Mouse (Mus musculus) midbrain, postnatal 0 days (tissue): ENCODE measurements around the gene Mrpl27. TPM values are rescaled to one million over a fixed set of nuclear protein-coding genes. Genes with fewer than 3 reads are reported as not detected.

Source experiments
- ATAC-seq: fragments of 200-750 bp; cut with Nextera tagmentation; 2 replicates; pipeline ENCODE4 v1.8.0; 2017; ENCODE audit warnings: moderate number of reproducible peaks, mild to moderate bottlenecking, moderate TSS enrichment, moderate library complexity; ENCODE audit not compliant: low FRiP score
- DNase-seq: peaks from one replicate; pipeline ENCODE4 v3.0.0-alpha.2; 2015; ENCODE audit warnings: low spot score
- H3K27ac ChIP-seq: fragments of 300-500 bp; sonication (generic); 2 replicates; pipeline ENCODE4 v1.5.1; 2014; ENCODE audit warnings: low read depth, mild to moderate bottlenecking, low read length, mixed read lengths
- H3K27me3 ChIP-seq: fragments of 300-500 bp; sonication (generic); 2 replicates; pipeline ENCODE4 v1.6.1; 2014; ENCODE audit warnings: low read length, control low read depth, mixed read lengths; ENCODE audit not compliant: insufficient read depth
- H3K36me3 ChIP-seq: fragments of 300-500 bp; sonication (generic); 2 replicates; pipeline ENCODE4 v1.6.1; 2014; ENCODE audit warnings: low read length, control low read depth, mixed read lengths; ENCODE audit not compliant: insufficient read depth
- H3K4me1 ChIP-seq: fragments of 300-500 bp; sonication (generic); 2 replicates; pipeline ENCODE4 v1.6.1; 2014; ENCODE audit warnings: mild to moderate bottlenecking, control low read depth, antibody characterized with exemption, low read length, mixed read lengths; ENCODE audit not compliant: insufficient read depth
- H3K4me2 ChIP-seq: fragments of 300-500 bp; sonication (generic); 2 replicates; pipeline ENCODE4 v1.6.1; 2014; ENCODE audit warnings: low read depth, mild to moderate bottlenecking, low read length, mixed read lengths; ENCODE audit not compliant: poor library complexity, severe bottlenecking
- H3K4me3 ChIP-seq: fragments of 300-500 bp; sonication (generic); 2 replicates; pipeline ENCODE4 v1.5.1; 2014; ENCODE audit warnings: low read depth, mild to moderate bottlenecking, low read length, moderate library complexity
- H3K9ac ChIP-seq: fragments of 300-500 bp; sonication (generic); replicated peaks from 2 replicates; pipeline ENCODE4 v1.6.1; 2014; ENCODE audit warnings: mild to moderate bottlenecking, low read length, moderate library complexity, mixed read lengths; ENCODE audit not compliant: poor library complexity, severe bottlenecking
- H3K9me3 ChIP-seq: fragments of 300-500 bp; sonication (generic); 2 replicates; pipeline ENCODE4 v1.6.1; 2016; ENCODE audit warnings: low read length, control low read depth
- CTCF ChIP-seq: IDR thresholded peaks from 2 replicates; pipeline ENCODE4 v1.5.1; 2016; ENCODE audit warnings: antibody characterized with exemption, mild to moderate bottlenecking
- WGBS: fragments of 180-500 bp; shearing (Covaris S2); extraction: QIAGEN DNeasy Blood & Tissue Kit; methylation state at CpG from one replicate; pipeline ENCODE4 v1.1.7; 2014; 5-methylcytosine and 5-hydroxymethylcytosine counted together
- polyA plus RNA-seq: library from polyadenylated mRNA; unstranded; fragments of >200 nt; fragmentation: Nextera tagmentation; extraction: Ambion mirVana; gene quantifications from 2 replicates; pipeline ENCODE4 v1.2.1, GENCODE M21; 2015
- total RNA-seq: library from RNA; depleted of rRNA; stranded (reverse); fragments of >200 nt; gene quantifications from 2 replicates; pipeline ENCODE4 v1.2.3, GENCODE M21; 2014

Gene Mrpl27
- total and polyA plus RNA-seq, 2 experiments from 2014 or later, result 49.5 to 169 TPM

DNA sequence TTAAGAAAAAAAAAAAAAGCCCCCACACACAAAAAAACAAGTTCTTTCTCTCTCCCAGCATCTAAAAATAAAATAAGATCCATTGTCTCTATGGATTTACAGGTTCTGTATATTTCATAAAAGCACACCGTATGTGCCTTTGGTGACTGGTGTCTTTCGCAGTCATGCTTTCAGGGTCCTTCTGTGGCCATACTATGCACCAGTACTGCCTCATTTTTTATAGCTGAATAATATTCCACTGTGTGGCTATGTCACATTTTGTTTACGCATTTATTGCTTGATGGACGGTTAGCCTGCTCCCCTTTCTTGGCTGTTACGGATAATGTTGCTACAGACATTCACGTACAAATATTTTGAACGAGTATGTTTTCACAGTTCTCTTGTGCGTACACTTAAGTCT is 594 bp upstream of the Mrpl27 start:
- H3K27me3 ChIP-seq, result no peaks in the 10 kb centered on the region
- no peak overlapping the region for H3K9ac ChIP-seq
- 0 out of 2 replicates have a peak, but pooled peaks cover 2% of the 10 kb centered on the region for H3K4me1 ChIP-seq
- peaks cover 5% of the 10 kb centered on the region for H3K36me3 ChIP-seq
- no peak for ATAC-seq
- H3K4me2 ChIP-seq, result peak overlapping the region; percentile 78
- peak overlapping the region; percentile 60 for H3K4me3 ChIP-seq
- no peak for DNase-seq
- H3K27ac ChIP-seq, result no peak overlapping the region
- TF ChIP-seq CTCF, result no peak
- 49% methylated on average over 8 of the region's 8 CpGs for WGBS
- H3K9me3 ChIP-seq, result no peaks in the 10 kb centered on the region

DNA sequence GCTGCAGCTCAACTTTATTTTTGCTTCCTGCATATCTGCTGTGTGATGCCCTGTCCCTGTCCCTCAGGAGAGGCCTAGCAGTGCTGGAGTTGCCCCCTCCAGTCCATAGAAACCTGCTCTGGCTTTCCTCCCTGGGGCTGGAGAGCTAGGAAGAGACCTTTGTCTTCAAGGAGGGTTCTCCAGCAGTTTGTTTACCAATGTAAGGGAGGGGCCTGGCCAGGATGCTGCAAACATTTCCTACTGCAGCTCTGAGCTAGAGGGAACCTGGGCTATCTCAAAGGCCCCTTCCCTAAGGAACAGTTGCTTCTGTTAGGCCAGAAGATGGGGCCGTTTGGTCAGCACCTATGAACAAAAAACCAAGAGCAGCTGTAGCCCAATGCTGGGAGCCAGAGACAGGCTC is 7.8 kb downstream of the Mrpl27 start:
- Histone ChIP-seq H3K4me3 (no peak overlapping the region), H3K27ac (no peak overlapping the region), H3K4me2 (no peak overlapping the region), H3K27me3 (no peaks in the 10 kb centered on the region), H3K36me3 (peaks cover 40% of the 10 kb centered on the region), H3K9me3 (no peaks in the 10 kb centered on the region), H3K4me1 (no peaks in the 10 kb centered on the region), H3K9ac (no peak overlapping the region)
- 45% methylated on average over 1 of the region's 1 CpGs for WGBS
- ATAC-seq (no peak), DNase-seq (no peak)
- TF ChIP-seq CTCF, result no peak

DNA sequence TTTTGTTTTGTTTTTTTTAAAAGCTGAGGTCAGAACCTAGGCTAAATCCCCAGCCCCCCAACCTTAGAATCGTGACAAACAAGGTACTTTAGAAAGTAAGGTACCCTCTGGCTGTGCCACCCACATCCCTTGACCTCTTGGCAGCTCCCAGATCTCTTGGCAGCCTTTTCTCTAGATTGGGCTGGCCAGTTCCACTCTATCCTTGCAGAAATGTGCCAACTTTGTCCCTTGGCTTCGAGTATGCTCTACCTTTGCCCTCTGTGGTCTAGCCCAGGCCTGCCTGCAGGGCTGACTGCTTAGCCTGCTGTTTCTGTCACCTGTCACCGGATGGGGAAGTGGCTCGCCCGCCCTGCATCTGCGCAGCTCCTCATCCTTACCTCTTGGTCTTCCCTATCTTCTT is 11.7 kb downstream of the Mrpl27 start:
- no peak for TF ChIP-seq CTCF
- no peaks in the 10 kb centered on the region for H3K4me1 ChIP-seq
- no peak overlapping the region for H3K4me3 ChIP-seq
- 88% methylated on average over 6 of the region's 6 CpGs for WGBS
- H3K36me3 ChIP-seq, result peaks cover 60% of the 10 kb centered on the region
- no peak overlapping the region for H3K9ac ChIP-seq
- no peak overlapping the region for H3K4me2 ChIP-seq
- ATAC-seq (no peak), DNase-seq (no peak)
- no peak overlapping the region for H3K27ac ChIP-seq
- no peaks in the 10 kb centered on the region for H3K27me3 ChIP-seq
- H3K9me3 ChIP-seq, result no peaks in the 10 kb centered on the region

GRCm38 (mm10) chr11:94674984-94675383 is 21.4 kb downstream of the Mrpl27 start:
- H3K36me3 ChIP-seq, result peaks cover under 1% of the 10 kb centered on the region
- H3K4me2 ChIP-seq, result no peak overlapping the region
- no peak overlapping the region for H3K27ac ChIP-seq
- peaks cover 15% of the 10 kb centered on the region for H3K4me1 ChIP-seq
- no peaks in the 10 kb centered on the region for H3K9me3 ChIP-seq
- WGBS, result 82% methylated on average over 5 of the region's 5 CpGs
- no peak for ATAC-seq
- 0 out of 2 replicates have a peak overlapping the region, but pooled peaks have one; percentile 15 for H3K9ac ChIP-seq
- no peak overlapping the region for H3K4me3 ChIP-seq
- no peaks in the 10 kb centered on the region for H3K27me3 ChIP-seq
- no peak for TF ChIP-seq CTCF
- no peak for DNase-seq

DNA sequence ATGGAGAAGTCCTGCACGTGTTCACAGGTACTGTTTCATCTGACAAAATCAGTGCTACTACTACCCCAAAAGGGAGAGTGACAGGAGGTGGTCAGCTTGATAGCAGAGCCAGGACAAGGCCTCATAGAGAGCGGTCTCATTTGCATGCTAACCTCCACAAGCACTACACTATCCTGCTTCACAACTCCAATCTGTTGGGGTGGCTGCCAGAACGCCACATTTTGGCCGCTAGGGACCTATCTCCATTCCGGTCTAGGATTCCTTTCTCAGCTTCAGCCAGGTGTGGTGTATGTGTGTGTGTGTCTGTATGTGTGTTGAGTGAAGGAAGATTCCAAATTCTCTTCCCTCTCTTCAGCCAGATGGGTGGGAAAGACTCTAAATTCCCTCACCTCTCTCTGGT is 21.9 kb downstream of the Mrpl27 start:
- Histone ChIP-seq H3K9me3 (no peaks in the 10 kb centered on the region), H3K27me3 (no peaks in the 10 kb centered on the region), H3K36me3 (no peaks in the 10 kb centered on the region), H3K9ac (no peak overlapping the region), H3K4me1 (peaks cover 15% of the 10 kb centered on the region), H3K4me2 (peak overlapping the region; percentile 85; the same call in 1 of the 2 replicates), H3K27ac (no peak overlapping the region), H3K4me3 (no peak overlapping the region)
- ATAC-seq, result no peak
- DNase-seq, result no peak
- 74% methylated on average over 5 of the region's 5 CpGs for WGBS
- no peak for TF ChIP-seq CTCF

- Histone ChIP-seq H3K27ac (no peak overlapping the region), H3K9ac (peak overlapping the region; percentile 91), H3K4me2 (peak overlapping the region; percentile 85), H3K9me3 (no peaks in the 10 kb centered on the region), H3K36me3 (no peaks in the 10 kb centered on the region), H3K4me3 (peak overlapping the region; percentile 95), H3K4me1 (peaks cover 15% of the 10 kb centered on the region), H3K27me3 (no peaks in the 10 kb centered on the region)
- DNase-seq (no peak), ATAC-seq (no peak)
- TF ChIP-seq CTCF, result no peak
- 40% methylated on average over 4 of the region's 4 CpGs for WGBS
These were observed 22.7 kb downstream of the Mrpl27 start for GRCm38 (mm10) chr11:94676308-94676707.
